Mouse (Mus musculus) frontal cortex, adult 2 months (tissue): ENCODE data around the gene Ano5. TPM values are rescaled to one million over a fixed set of nuclear protein-coding genes. Genes with fewer than 3 reads are reported as not detected.

Source experiments
- DNase-seq, 2 experiments: peaks; one replicate each; pipeline ENCODE4 v3.0.0; 2022; ENCODE audit warnings: low spot score in 1 of 2; ENCODE audit errors: extremely low spot score in 1 of 2
- polyA plus RNA-seq: library from polyadenylated mRNA; depleted of rRNA; stranded (reverse); fragments of >200 nt; gene quantifications from 2 replicates; pipeline ENCODE4 v1.2.3, GENCODE M21; 2012; rRNA removed

Ano5 gene
- 0.36 and 0.50 TPM in 2 replicates for polyA plus RNA-seq

DNA sequence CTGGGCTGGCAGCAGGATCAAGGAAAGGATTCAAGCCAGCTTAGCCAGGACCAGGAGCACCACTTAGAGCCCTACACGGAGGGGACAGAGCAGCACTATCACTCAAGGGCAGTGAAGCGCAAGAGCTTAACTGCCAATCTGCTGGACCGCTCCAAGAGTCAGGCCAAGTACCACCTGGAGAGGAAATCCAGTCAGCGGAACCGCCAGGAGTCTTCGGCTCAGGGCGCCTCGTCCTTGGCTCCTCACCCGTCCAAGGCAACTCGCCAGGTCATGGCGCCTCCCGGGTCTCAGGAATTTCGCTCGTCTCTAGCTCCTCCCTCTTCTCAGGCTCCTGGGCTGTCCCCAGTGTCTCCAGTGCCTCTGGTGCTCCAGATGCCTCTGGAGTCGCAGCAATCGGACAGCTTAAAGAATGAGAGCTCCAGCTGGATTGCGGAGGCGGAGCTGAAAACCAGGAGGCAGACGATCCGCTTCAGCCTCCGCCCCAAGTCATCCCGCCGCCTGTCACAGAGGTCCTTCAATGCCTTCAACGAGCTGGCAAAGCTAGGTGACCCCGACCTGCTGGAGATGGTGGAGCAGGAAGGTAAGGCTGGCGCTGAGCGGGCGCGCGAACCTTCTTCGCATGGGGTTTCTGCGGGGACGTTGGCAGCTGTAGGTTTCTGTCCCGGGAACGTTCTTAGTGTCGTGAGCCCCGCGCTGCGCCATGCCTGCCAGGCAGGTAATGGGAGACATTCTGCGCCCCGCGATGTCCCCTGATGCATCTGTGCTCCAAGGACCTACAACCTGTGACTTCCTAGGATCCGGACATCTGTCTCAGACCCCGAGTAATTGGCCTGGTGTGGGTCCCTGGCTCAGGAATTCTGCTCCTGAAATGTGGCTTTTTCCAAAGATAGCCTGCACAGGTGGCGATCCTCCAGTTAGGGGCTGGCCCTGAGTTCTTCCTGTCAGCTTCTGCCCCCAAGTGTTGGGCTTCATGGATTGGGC is at the start of gene Ano5:
TSS of gene Ano5 (plus strand) at position 359 of the 981 bp plus-strand sequence.
- peak; percentile 1 to 40 for DNase-seq

DNA sequence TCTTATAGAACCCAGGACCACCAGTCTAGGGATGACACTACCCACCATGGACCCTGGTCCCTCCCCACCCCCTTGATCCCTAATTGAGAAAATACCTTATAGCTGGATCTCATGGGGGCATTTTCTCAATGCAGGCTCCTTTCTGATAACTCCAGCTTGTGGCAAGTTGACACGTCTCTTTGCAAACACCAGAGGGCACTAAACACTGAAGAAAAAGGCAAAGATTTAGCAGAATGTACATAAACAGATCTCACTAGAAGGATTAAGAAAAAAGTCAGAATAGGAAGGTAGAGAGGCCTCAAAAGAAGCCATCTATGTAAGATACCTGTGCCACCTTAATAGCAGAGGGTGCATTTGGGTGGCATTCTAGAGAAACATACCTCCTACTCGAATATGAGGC is 11.4 kb upstream of the Ano5 start:
- peak in 1 of 2 experiments; percentile 39 for DNase-seq

DNA sequence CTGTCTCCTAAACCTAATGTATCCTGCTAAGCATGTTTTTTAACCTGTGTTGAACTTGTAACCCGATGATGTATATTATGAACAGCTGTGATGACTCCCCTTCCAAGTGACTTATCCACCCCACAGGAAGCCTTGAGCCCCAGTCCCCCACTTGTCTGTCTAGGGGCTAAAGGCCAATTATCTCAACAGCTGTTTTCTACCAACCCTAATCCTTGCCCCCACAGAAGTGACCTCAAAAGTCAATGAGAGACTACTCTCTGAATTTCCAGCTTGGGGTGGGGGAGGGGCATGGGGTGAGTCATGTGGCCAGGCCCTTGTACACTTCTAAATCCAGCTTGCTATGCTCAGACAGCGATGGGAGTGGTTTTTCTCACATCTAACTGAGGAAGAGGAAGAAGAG is 6.9 kb upstream of the Ano5 start:
- no peak for DNase-seq

DNA sequence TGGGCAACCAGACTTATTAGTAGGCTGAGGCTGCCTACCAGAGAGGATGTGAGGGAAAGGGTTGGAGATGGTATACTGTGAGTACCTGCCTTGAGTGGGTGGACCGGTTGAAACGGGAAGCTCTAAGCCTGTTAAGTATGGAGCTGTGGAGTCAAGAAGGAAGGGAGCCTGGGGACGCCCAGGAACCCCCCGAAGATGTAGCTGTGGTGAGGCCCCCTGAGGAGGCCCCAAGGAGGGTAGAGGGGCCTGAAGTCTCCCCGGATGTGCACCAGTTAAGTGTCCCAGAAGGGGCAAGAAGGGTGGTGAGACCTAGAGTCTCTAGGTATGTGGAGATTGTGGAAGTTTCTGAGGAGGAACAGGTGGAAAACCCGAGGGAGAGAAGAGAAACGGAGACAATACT is 682 bp upstream of the Ano5 start:
- DNase-seq: no peak

DNA sequence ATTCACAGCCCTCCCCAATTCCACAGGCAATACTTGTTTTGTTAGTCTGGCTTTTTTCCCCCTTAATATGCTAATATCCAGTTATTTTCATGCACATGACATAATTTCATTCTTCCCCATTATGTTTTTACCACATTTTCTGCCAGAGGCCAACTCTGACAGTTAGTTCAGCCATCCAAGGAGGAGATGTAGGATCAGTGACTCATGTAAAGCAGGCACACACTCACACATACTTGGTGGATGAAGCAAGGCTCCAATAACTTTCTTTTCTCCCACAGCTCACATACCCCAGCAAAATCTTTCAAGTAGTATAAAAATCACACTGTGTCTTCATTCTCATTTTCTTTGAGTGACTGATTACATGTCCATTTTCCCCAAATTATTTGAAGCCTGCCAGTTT is 28.5 kb downstream of the Ano5 start:
- no peak for DNase-seq

DNA sequence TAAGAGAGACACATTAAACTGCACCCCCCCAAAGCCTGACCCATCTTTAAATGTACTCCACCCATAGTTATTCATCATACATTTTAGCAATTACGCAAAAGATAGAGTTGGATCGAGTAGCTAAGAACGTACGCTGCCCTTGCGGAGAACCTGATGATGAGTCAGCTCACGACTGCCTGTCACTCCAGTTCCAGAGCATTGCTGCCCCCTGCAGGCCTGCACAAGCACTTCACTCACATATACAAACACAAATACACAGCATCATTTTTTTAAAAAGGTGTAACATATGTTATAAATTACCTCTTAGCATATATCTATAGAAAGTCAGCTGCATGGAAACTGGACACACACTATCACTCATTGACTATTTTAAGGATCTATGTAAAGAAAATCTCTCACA is 29.9 kb downstream of the Ano5 start:
- DNase-seq: no peak

DNA sequence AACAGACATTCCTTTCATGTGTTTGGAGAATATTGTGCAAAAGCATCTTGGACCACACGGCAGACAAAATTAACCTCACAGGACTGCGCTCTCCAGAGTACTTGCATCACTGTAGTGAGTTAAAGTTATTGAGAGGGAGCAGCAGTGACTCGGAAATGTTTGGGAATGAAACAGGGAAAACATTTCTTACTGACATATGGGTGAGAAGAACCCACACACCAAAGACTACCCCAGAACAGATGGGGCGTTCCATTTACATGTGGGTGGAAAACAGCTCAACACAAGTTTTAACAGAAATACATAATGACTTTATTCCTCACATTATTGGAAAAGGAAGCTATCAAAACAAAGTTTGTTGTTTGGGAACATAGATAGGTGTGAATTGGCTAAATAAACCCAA is 89.2 kb downstream of the Ano5 start:
- DNase-seq: peak in 1 of 2 experiments; percentile 51

DNA sequence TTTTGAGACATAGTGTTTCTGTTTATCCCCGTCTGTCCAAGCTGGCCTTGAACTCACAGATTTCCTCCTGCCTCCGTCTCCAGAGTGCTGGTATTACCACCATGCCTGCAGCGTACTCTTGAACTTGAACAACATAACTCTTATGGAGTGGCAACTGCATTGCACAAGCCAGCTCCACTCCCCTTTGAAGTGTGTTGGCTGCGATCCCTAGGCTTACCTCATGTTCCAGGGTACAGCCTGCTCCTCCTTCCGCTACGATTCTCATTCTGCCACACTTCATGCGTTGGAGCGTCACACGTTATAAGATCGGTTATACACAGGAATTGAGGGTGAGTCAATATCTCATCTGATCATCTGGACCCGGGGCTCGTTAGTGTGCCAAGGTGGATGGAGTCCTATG is 92.9 kb downstream of the Ano5 start:
- DNase-seq: no peak

DNA sequence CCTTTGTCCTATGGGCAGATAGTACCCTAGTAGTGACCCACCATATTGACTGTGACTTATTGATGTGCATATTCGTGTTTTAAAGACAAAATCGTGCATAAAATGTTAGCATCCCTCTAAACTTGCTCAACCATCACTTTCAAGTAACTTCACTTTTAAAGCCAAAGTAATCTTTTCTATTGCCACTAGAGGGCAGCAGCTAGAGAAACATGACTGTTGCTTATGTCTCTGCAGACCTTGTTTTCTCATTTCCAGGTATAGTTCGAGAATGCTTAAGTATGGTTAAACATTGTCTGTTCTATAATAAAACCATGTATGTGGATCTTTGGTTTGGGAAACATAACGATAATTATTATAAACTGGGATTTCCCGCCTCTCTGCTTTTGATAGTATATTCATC is 103.6 kb downstream of the Ano5 start:
- peak in 1 of 2 experiments; percentile 54 for DNase-seq

DNA sequence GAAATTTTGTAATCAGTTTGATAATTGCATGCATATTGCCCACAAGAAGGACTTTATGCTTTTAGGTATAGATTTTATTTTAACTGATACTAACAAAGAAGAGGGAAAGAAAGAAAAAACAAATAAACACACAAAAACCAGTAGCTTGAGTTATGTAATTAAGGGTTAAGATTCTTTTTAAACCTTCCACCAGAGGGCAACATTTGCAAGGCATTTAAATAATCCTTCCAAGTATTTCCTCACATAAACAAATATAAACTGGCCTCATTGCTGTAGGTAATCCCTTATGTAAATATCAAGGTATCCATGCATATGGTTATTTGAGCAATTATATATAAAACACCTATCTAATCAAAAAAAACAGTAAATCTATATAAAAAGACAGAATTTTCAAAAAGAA is 107.1 kb downstream of the Ano5 start:
- DNase-seq: peak in 1 of 2 experiments; percentile 75

DNA sequence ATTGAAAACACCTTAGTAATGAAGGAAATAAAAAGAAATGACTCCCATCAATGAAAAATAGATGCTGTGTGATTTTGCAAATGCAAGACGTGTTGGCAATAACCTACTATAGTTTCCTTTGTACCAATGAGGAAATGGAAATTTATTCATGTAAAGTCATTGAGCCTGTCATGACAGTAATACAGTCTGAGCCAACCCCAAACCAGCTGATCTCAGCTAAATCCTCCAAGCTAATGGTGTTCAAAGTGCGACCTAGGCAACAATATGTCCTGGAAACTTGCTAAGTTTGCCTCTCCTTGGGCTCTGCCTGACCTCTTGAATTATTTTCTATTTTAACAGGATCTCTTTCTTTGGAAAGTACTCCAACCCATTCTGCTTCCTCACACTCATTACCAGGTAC is 107.6 kb downstream of the Ano5 start:
- no peak for DNase-seq

DNA sequence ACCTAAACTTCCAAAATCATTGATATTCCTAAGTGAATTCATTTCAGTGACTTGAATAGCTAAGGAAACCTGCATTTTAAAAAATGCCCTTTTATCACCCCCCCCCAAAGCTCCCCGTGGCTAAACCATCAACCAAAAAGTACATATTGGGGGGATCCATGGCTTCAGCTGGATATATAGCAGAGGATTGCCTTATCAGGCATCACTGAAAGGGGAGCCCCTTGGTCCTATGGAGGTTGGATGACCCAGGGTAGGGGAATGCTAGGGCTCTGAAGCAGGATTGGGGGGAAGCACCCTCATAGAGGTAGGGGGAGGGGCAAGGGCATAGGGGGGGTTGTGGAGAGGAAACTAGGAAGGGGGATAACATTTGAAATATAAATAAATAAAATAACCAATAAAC is 109.1 kb downstream of the Ano5 start:
- no peak for DNase-seq

DNA sequence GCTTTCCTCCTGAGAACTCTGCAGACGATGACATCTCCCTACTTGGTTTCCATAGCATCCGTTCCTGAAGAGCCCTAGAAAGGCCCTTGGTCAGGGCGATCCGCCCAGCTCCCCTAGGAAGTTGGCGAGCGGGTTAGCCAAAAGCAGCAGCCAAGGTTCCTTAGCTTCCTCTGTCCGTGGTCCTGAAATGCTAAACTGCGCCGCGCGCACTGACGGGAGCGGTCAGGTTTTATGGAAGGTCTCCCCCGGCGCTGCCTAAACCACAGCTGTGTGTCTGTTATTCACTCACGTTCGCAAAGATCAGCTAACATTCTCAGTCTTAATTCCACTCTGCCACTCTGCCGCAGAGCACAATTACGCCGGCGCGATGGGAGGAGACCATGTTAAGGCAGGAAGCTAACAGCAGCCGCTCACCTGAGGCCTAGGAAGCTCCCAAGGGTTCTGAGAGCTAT is 110.9 kb downstream of the Ano5 start, which contains the start of gene Slc17a6:
TSS of gene Slc17a6 (plus strand) at position 313 of the 452 bp plus-strand sequence.
- peak in 1 of 2 experiments; percentile 52 for DNase-seq

DNA sequence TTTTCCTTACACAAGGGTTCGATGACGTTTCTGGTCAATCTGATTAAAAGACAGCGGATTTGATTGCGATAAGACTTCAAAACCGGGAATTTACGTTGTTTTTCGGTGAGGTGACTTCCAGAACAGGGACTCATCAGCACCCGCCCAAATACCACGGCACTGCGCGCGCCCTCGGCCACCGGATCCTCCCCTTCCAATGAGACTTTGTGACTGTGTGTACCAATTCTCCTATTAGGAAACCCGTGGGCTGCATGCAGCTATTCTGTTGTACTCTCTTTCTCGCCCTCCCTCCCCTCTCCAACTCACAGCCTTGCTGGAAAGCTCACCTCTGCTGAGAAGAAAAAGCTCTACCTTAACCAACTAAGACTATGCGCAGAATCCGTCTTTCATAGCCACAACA is 111.4 kb downstream of the Ano5 start:
- peak in 1 of 2 experiments; percentile 25 for DNase-seq

DNA sequence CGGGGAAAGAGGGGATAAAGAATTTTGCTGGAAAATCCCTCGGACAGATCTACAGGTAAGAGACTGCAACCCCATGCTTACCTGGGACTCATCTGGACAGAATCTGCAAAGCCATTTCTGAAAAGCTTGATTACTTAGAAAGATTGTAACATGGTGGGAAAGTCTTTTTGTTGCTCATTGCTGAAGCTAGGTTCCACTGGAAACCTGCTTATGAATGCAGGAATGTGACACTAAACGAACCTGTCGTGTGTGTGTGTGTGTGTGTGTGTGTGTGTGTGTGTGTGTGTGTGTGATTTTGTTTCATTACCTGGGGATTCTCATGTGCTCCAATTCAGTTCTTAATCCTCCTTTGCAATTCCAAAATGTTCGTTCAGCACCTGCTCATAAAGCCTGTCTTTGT is 111.8 kb downstream of the Ano5 start:
- DNase-seq: no peak

DNA sequence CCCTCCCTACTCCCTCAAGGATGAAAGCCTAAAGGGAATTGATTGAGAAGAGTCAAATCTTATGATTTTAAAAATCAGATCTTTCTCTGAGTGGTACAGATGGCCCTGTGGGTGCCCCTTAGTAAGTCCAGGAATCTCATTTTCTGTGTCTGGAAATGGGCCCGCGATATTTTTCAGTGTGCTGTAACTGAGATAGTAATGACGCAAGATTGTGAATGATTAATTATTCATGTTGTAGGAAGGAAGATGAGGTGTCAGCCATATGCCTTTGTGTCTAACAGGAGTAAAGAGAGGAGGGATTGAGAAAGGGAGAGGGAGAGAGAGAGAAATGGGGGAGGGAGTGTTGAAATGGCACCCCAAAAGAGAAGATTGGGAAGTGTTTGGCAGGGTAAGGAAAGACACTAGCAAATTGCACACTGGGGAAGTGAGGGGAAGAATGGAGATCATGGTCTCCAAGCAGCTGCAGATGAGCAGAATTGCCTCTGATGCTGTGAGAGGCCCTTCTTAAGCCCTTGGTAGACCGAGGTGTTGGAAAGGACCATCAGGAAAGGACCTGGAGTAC is 113.6 kb downstream of the Ano5 start:
- no peak for DNase-seq

DNA sequence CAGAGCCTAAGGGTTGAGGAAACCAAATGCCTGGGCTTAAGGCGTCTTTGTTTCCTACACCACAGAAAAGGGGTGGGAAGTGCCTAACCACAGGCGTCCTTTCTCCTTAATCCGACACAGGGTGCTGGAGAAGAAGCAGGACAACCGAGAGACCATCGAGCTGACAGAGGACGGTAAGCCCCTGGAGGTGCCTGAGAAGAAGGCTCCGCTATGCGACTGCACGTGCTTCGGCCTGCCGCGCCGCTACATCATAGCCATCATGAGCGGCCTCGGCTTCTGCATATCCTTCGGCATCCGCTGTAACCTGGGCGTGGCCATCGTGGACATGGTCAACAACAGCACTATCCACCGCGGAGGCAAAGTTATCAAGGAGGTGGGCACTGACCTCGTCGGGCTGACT is 114.3 kb downstream of the Ano5 start:
- no peak for DNase-seq

DNA sequence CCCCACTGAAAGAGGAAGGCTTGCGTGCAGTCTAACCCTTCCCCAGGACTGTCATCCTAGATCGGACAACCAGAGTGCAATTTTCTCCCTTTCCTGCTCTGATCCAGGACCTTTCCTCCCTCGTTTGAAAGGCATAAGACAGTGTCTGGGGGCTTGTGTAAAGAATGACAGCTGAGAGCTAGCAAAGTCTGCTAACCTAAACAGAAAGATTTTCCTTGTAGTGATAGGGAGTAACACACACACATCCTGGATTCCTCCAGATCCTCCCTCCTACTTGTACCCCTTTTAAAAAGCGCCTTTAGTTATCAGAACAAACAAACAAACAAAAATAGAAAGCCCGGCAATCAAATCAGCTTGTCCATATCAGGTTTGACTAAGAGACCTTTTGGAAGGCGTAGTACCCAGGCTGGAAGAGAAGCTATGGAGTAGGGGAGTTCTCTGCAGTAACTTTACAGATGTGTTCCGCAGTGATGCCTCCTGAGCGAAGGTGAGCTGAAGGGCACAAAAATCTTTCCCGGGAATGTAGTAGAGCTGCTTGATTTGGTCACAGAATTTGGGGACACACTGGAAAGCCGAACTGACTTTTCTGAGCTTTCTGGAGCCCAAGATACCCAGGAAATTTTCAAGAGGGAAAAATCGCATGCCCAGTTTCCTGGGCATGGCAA is 114.9 kb downstream of the Ano5 start:
- no peak for DNase-seq

DNA sequence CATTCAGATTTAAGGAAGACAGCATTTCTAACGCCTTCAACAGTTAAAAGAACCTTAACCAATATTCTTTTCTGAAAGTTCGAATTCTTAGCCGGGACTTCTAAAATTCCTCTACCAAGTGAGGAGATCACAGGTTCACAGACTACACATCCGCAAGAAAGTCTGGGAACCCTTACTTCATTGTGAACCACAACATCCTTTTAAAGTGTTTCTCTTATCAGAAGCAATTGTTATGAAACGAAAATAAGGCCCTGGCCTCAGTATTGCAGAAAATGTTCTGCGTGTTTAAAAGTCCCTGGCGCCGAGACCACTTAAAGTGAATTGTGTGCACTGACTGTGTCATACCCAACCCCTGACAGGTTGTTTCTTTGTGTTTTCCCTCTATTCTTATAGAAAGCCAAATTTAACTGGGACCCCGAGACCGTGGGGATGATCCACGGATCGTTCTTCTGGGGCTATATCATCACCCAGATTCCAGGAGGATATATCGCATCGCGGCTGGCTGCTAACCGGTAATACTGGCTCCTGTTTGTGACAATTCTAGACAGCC is 115.7 kb downstream of the Ano5 start:
- DNase-seq: no peak

DNA sequence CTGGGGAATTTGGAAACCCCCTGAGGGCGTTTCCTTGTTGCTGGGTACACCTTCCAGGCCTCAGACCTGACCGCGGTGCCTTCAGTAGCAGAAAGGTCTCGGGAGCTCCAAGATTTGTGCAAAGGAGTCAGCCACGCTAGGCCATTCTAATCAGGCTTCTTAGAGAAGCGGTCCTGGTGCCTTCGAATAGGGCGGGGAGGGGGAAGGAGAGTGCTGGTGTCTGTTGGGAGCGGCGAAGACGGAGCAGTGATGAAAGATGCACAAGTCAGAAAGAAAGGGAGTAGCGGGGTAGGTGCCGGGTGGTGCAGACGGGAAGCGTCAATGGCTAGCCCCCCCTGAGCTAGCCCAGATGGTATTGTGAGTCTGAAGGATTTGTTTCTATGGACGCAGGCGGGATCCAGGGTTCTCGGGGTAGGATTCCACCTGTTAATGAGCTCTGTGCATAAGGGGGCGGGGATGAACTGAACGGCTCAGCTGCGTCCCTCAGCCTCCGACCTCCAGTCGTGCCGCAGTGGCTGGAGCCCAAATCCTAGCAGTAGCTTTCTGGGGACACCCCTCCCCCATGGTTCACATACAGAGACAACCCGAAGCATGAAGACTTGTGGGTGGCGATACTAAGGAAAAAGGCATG is 116.3 kb downstream of the Ano5 start:
- DNase-seq: no peak
